Mouse (Mus musculus): ENCODE measurements around the gene Bri3.

The Bri3 gene

DNA sequence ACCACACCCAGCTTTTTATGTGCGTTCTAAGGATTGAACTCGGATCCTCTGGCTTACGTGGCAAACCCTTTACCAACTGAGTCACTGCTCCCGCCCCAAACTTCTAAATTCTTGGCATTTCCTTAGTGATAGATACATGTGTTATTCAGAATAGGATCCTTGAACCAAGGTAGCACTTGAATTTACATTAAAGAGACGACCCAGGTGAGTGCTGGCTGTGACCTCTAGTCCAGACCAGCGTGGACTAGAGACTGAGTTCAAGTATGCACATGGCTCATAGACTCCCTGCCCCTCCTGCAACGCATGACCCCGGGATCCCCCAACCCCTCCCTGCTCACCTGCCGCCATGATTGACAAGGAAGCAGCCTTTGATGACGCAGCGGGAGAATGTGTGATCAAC, 162.0 kb downstream of the Bri3 start:
- no peak for DNase-seq (ENCODE audit: extremely low read depth, insufficient read length, low spot score)

- DNase-seq (ENCODE audit: extremely low read depth, insufficient read length, low spot score): no peak
Measured at GRCm38 (mm10) chr5:144410666-144411065, 166.4 kb downstream of the Bri3 start.

DNA sequence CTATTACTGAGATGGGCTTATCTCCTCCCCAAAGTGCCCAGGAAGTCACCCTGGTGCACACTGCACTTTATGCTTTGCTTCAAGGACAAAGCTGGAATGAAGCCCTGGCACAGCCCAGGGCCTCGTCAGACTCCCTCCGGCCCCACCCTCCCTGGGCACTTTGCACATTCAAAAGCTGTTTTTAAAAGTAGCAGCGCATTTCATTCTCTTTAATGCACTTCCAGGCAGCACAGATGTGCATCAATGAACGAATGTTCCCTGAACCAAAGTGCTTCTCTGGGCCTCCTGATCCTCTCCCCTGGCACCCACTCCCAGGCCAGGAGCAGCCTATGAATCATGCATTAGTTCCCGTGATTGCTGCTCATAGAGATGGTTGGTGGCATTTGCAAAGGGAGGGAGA, 167.5 kb downstream of the Bri3 start:
- DNase-seq (ENCODE audit: extremely low read depth, insufficient read length, low spot score): no peak

DNA sequence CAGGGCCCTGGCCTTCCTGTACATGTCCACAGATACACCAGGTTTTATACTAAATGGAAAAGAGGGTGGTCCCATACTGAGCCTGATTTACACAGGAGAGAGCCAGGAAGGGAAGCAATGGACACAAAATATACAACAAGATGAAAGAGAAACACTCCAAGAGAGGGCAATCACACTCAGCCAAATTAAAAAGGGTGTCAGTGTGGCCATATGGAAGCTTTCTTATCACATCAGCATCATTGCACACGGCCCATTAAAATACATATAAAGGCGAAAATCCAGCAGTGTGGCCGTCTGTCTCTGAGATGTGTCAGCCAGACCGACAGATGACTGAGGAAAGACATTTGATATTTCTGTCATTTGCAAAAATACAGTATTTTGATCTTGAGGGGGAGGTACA, 168.5 kb downstream of the Bri3 start:
- no peak for DNase-seq (ENCODE audit: extremely low read depth, insufficient read length, low spot score)

DNA sequence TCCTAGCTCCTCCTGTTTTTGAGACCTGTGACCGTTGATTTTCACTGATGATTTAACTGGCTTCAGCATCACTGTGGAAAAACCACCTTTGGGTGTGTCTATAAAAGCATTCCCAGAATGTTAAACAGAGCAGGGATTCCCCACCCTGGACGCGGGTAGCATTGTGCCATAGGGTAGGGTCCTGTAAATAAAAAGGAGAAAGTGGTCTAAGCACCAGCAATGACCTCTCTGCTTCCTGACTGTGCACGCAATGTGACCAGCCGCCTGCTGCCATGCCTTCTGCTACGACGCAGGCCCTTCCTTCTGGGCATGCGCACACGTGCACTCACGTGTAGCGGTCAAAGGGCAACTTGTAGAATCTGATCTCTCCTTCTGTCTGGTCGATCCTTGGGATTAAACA, 174.2 kb downstream of the Bri3 start:
- DNase-seq (ENCODE audit: extremely low read depth, insufficient read length, low spot score): no peak

DNA sequence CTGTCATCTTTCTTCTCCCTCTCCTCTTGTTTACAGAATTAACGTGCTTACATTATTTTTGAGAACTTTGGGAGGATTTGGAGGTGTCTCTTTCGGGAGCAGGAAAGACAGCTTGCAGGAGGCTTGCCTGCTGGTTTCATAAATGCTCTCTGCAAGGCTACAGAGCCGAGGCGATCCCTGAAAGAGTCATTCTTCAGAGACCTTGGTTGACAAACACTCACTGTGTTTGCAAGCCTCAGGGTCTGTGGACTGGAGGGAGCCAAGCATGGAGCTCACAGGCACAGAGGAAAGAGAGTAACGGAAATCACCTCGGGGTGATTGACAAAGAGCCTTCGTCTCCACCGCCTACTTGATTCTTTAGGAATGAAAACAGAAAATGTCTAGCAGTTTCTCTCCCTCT, 175.8 kb downstream of the Bri3 start:
- DNase-seq (ENCODE audit: extremely low read depth, insufficient read length, low spot score): no peak

DNA sequence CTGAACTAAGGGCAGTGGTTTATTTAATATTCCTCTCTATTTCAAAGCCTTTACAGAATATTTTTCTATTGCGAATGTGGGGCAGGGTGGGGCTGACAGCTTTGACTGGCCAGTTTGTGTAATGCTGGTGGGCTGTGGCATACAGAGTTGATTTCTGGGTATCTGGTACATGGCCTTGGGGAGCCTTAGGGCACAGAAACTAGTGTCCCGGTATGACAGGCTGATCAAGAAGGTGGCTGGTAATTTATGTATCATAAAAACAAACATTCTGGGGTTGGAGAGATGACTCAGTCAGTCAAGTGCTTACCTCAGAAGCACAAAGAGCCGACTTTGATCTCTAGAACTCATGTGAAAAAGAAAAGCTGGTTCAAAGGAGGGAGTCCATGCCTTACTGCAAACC, 182.5 kb downstream of the Bri3 start:
- no peak for DNase-seq (ENCODE audit: extremely low read depth, insufficient read length, low spot score)

- no peak for DNase-seq (ENCODE audit: extremely low read depth, insufficient read length, low spot score)
Measured at GRCm38 (mm10) chr5:144427861-144428260, 183.6 kb downstream of the Bri3 start.

GRCm38 (mm10) chr5:144431481-144431880, 187.2 kb downstream of the Bri3 start:
- DNase-seq (ENCODE audit: extremely low read depth, insufficient read length, low spot score): no peak

DNA sequence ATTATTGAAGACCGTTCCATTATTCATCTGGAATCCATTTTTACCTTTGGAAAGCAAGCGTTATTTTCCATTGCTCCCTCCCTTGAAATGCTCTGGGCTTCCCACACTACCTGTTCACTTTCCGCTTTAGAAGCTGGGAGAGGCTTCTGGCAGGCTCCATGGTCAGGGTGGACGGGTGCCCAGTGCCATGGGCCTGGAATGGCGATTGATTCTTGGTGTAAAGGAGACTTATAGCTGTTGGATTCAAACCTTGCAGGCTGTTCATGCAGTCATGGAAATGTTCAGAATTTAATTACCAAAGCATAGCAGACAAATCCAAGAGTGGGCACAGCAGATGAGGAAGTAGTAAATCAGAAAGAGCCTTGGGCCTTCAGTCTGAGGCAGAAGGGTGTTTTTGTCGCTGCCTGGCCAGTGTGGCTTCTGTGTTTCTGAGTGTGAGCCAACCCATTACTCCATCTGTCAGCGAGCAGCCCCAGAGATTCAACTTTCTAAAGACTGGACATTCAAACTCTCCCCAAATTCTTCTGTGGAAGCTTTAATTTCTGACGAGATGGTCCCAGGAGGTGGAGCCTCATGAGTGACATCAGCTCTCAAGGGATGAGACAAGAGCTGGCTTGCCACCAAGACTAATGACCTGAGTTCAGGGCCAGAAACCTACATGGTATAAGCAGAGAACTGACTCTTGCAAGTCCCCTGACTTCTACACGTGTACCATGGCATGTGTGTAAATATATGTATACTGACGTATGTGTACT, 195.2 kb downstream of the Bri3 start:
- DNase-seq (ENCODE audit: extremely low read depth, insufficient read length, low spot score): no peak

DNA sequence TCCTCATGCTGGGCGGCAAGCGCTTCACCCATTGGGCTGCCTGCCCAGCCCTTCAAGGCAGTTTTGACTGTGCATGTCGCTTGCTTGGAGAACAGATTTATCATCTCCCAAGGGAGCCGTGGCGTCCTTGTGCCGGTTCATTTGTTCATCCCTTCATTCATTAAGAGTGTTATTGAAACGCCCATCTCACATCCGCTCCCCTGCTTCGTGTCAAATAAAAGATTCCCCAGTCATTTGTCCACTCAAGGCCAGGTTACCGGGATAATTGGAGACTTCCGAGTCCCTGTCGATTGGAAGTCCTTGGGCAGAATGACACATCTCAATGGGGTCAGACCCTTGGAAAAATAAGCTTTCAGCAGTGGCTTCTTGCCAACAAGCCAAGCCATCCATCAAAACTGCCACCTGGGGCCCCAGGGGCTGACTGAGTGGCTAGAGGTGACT, 197.6 kb downstream of the Bri3 start:
- no peak for DNase-seq (ENCODE audit: extremely low read depth, insufficient read length, low spot score)

DNA sequence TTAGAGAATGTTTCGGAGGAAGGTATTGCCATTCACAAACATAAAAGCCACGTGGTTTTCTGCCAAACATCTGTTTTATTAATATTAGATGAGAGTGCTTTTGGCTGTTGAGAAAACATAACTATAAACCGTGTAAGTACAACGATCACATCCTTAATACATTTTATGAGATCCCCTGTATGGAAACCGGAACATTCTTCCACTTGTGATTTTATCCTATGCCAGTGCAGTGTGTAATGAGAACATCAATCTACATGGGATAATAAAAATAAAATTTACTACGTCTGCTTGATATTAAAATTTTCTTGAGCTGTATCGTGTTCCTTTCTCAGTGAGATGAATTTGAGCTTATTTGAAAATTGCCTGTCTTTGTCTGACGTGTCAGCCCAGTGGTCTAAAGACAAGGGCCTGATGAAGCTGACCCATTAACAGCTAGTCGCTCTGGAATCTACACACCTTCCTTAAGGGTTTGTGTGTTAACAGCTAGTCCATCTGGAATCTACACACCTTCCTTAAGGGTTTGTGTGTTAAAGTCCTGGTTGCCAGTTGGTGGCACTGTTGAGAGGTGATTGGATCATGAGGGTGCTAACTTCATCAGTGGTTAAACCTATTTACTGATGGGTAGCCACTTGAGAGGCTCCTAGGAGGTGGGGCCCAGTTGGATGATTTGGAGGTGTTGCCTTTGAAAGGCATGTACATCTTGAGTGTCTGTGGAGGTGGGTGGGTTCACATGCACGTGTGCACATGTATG, 202.4 kb downstream of the Bri3 start:
- no peak for DNase-seq (ENCODE audit: extremely low read depth, insufficient read length, low spot score)

- no peak for DNase-seq (ENCODE audit: extremely low read depth, insufficient read length, low spot score)
Measured at GRCm38 (mm10) chr5:144447226-144447616, 203.0 kb downstream of the Bri3 start.

DNA sequence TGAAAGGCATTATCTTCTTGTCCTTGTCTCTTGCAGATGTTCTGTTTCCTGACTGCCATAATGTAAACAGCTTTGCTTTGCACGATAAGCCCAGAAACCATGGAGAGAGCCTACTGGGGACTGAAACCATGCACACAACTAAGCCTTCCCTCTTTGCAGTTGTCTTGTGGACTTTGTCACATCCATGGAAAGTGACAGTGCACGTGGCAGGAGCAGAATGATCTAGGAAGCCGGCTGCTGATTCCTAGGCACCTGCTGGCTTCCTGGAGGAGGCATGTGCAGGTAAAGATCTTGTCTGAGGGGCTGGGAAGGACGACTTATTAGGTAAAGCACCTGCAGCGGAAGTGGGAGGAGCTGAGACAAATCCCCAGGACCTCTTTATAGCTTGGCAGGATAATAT, 203.7 kb downstream of the Bri3 start:
- no peak for DNase-seq (ENCODE audit: extremely low read depth, insufficient read length, low spot score)

- DNase-seq (ENCODE audit: extremely low read depth, insufficient read length, low spot score): no peak
Measured at GRCm38 (mm10) chr5:144452776-144453455, 208.7 kb downstream of the Bri3 start.

GRCm38 (mm10) chr5:144457623-144458287, 213.5 kb downstream of the Bri3 start:
- DNase-seq (ENCODE audit: extremely low read depth, insufficient read length, low spot score): no peak

DNA sequence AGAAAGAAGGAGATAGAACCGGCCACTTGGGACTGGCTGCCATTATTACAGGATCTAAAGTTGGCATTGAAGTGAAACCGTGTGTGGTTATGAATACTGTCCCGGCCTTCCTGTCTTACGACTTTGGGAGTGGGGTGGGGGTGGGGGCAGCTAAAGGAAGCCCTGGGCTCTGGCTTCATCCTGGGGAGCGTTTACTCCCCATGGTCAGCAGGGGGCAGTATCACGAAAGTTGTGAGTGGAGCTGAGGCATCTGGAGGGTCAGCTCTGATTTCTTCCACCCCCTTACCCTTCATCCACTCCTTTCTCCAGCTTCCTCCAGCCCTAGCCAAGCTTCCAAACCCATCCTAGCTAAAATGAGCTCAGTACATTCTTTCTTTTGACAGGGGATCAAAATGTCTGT, 222.8 kb downstream of the Bri3 start:
- DNase-seq (ENCODE audit: extremely low read depth, insufficient read length, low spot score): no peak

DNA sequence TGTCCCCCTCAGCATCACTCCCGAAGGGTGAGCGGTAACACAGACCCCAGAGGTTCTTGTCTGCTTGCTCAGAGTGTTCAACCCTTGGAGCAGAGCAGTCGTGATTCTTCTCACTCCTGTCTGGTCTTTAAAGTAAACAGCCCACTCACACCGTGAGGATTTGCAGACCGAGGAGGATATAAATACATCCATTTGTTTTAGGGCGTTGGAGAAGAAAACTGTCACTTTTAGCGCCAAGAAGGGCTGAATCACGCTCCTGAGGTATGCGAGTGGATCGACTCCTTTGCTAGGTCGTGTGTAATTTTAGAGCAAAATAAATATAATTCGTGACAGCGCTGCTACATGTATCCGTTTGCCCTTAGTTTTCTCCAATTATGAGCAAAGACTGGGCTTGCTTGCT, 228.8 kb downstream of the Bri3 start:
- no peak for DNase-seq (ENCODE audit: extremely low read depth, insufficient read length, low spot score)

DNA sequence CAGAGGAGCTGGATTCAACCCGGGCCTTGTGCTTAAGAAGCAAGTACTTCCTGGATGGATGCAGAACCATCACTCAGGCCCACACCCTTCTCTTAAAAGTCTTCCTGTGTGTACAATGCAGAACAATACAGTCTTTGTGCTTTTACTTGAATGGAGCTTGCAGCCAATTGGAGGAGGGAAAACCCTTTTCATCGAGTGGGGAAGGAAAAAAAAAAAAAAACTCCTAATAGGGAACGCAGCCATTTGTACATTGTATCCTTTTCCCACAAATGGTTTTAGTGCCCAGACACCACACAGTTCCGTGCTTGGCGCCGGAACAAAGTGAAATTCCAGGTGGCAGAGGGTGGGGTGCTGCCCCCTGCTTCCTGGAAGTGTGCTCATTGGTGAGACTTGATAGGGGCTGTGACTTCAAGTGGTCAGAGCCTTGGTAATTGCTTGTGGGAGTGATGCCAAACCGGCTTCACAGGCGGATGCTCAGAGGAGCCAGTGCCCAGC, 235.5 kb downstream of the Bri3 start:
- no peak for DNase-seq (ENCODE audit: extremely low read depth, insufficient read length, low spot score)

DNA sequence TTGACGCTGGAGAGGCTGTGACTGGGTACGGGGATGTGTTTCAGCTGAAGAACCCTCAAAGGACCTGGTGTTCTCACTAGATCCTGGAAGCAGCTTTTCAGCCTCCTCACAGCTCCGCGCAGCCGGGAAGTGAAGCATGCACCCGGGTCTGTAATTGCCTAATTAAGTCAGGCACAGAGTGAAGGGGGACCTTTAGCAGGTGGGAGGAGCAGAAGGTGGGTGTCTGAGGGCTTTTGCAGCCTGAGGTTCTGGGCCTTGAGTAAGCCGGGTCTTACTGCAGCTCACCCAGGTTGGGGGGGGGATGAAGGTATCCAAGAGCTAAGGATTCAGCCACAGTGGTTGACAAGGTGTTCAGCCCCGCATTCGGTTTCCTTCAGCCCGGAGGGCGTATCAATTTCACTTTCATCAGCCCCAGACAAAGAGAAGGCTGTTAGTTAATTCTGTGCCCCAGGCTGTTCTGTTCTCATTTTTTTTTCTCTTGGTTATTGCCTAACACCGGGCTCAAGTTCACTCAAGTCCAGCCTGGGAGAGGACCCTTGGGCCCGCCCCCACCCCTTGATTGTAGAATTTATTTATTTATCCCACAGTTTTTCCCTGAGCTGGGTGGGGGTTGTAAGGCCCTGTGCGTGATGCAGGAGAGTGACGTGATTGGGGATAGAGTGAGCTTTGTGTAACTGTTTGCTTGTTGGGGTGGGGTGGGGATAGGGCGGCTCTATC, 239.6 kb downstream of the Bri3 start:
- no peak for DNase-seq (ENCODE audit: extremely low read depth, insufficient read length, low spot score)
